Mouse (Mus musculus): Measurements from ENCODE around the gene Stra8. TPM values are rescaled to one million over a fixed set of nuclear protein-coding genes. Genes with fewer than 3 reads are reported as not detected.
A peak's percentile ranks its signal among the peaks of the same experiment; 100 is the strongest.

Gene Stra8
- polyA plus RNA-seq, 1 experiment from 2014 or later: not detected

DNA sequence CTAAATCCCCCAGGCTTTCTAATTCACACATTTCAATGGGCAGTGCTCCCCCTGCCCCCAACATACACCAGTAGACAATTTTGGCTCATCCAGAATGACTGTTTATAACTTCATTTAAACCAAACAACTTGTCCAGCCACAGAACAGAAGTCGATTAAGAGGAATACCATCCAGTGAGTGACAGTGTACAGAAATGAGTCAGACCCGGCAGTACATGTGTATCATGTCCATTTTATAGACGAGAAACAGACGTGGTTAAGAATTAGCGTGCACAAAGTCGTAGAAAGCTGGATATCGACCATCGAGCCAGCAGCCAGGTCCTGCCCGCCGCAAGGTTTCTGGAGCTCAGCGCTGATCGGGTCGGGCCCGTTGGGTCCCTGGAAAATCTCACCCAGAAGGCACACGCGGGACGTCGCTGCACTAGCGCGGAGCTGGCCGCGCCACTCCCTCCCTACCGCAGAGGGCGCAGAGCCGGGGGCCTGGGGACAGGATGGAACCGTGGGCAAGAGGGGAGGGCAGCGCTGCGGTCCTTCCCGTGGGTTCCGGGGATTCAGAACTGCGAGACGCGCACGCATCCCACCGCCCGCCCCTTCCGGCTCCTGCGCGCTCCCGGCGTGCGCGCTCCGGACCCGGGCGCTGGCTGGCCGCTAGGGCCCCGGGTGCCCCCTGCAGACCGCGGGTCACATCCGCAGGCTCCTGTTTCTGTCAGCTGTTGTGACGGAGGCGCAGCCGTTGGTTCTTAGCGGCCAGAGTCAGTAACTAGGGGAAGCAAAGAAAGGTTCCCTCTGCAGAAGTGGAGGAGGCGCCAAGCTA lies 42.2 kb upstream of the Stra8 start, which contains the start of gene Cyren:
Gene Cyren (minus strand): TSS at position 552 of the 813 bp plus-strand sequence.
- Histone ChIP-seq H3K4me2 (ENCODE audit: low read depth, low read length, severe bottlenecking) (peak within 1 kb of the TSS; percentile 73), H3K9ac (ENCODE audit: low read length) (peak within 1 kb of the TSS; percentile 89), H3K36me3 (ENCODE audit: control insufficient read depth, insufficient read depth, low read length) (no peaks in the 10 kb centered on the region; the same call in 1 of the 2 replicates), H3K4me3 (ENCODE audit: low read depth, low read length) (peak within 1 kb of the TSS; percentile 70), H3K27me3 (ENCODE audit: control insufficient read depth, insufficient read depth, low read length) (no peaks in the 10 kb centered on the region), H3K27ac (ENCODE audit: low read depth, low read length) (peak within 1 kb of the TSS; percentile 77), H3K9me3 (ENCODE audit: control insufficient read depth, low read length) (no peaks in the 10 kb centered on the region), H3K4me1 (replicated peaks; ENCODE audit: control insufficient read depth, insufficient read depth, low read length) (peaks cover 5% of the 10 kb centered on the region; the same call in 1 of the 2 replicates)
- WGBS: under 1% methylated on average over 56 of the region's 56 CpGs
- ATAC-seq (replicated peaks; ENCODE audit: low FRiP score) (peak; percentile 94), DNase-seq (ENCODE audit: low spot score) (peak; percentile 94)

DNA sequence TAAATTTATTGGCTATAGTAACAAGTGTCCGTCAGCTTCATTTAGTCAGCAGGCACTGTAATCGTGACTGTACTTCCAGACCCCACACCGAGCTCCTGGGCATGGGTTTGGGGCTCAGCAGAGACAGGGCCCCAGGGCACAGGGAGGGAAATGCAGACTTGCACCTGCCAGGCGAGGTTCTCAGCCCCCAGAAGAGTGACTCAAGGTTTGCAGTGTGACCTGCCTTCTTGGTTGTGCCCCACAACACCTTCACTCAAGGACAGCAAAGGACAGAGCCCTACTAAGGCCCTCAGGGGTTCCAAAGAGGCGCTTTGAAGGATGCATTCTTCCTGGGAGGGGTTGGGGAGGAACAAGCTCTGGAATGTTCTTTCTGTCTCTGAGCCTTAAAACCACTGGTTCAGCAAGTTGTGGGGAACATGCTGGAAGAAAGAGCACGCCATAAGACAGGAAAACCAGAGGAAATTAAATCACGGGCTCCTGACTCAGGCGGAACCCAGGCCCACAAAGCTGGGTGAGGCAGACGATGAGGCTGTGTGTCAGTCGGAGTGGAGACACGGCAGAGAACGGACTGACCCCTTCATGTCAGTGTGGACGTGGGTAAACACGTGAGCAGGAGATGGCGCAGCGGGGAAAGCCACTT lies 40.7 kb upstream of the Stra8 start:
- Histone ChIP-seq H3K4me1 (replicated peaks; ENCODE audit: control insufficient read depth, insufficient read depth, low read length) (peaks cover 5% of the 10 kb centered on the region; the same call in 1 of the 2 replicates), H3K4me2 (ENCODE audit: low read depth, low read length, severe bottlenecking) (no peak overlapping the region), H3K27ac (ENCODE audit: low read depth, low read length) (no peak overlapping the region), H3K4me3 (ENCODE audit: low read depth, low read length) (no peak overlapping the region), H3K9me3 (ENCODE audit: control insufficient read depth, low read length) (no peaks in the 10 kb centered on the region), H3K36me3 (ENCODE audit: control insufficient read depth, insufficient read depth, low read length) (no peaks in the 10 kb centered on the region; the same call in 1 of the 2 replicates), H3K9ac (ENCODE audit: low read length) (no peak overlapping the region), H3K27me3 (ENCODE audit: control insufficient read depth, insufficient read depth, low read length) (no peaks in the 10 kb centered on the region)
- ATAC-seq (replicated peaks; ENCODE audit: low FRiP score) (no peak), DNase-seq (ENCODE audit: low spot score) (peak; percentile 48)
- 87% methylated on average over 16 of the region's 16 CpGs for WGBS

DNA sequence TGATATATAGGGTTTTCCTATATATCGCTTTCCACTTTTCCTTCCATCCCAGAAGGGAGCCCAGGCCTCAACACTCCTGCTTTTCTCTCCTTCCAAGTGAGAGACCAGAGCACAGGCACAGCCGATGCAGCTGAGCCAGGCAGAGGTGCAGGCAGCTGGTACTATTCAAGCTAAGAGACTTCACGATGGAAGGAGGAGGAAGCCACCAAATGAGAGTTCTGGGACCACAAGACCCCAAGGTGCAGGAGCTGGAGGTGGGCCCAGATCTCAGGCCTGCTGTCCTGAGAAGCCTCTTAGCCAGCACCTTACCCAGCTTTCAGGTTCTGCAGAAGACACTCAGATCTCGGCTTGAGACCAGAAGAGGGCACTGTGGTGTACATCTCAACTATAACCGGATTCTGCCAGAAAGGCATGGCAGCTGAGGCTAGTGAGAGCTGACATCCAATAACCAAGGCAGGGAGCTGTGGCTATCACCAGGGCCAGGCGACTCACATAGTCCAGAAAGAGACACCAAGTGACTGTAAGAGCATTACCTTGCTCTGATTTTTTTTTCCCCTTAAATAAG lies 40.0 kb upstream of the Stra8 start:
- no peaks in the 10 kb centered on the region for H3K27me3 ChIP-seq (ENCODE audit: control insufficient read depth, insufficient read depth, low read length)
- H3K4me1 ChIP-seq (replicated peaks; ENCODE audit: control insufficient read depth, insufficient read depth, low read length): peaks cover 5% of the 10 kb centered on the region; the same call in 1 of the 2 replicates
- no peaks in the 10 kb centered on the region; the same call in 1 of the 2 replicates for H3K36me3 ChIP-seq (ENCODE audit: control insufficient read depth, insufficient read depth, low read length)
- peak; percentile 57 for DNase-seq (ENCODE audit: low spot score)
- no peak overlapping the region for H3K9ac ChIP-seq (ENCODE audit: low read length)
- no peak overlapping the region for H3K27ac ChIP-seq (ENCODE audit: low read depth, low read length)
- H3K4me2 ChIP-seq (ENCODE audit: low read depth, low read length, severe bottlenecking): no peak overlapping the region
- H3K4me3 ChIP-seq (ENCODE audit: low read depth, low read length): no peak overlapping the region
- ATAC-seq (replicated peaks; ENCODE audit: low FRiP score): no peak
- H3K9me3 ChIP-seq (ENCODE audit: control insufficient read depth, low read length): no peaks in the 10 kb centered on the region
- 60% methylated on average over 6 of the region's 6 CpGs for WGBS

DNA sequence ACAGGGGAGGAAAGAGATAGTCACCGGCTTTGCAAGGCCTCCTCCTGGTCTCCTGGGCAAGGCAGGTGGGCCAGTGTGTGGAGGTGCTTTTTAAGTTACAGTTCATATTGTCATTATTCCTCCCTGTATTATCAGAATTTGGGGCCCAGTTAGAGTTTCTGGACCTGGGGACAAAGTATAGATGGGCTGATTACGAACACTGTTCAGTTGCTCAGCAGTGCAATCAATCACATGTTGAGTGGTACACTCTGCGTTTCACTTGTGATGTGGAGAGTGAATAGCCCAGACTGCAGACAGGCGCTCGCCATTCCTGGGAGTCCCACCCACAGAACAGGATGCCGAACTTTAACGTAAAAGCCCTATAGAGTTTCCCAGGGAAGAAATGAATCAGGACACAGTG lies 35.2 kb upstream of the Stra8 start:
- no peak for DNase-seq (ENCODE audit: low spot score)
- Histone ChIP-seq H3K36me3 (ENCODE audit: control insufficient read depth, insufficient read depth, low read length) (no peaks in the 10 kb centered on the region; the same call in 1 of the 2 replicates), H3K27ac (ENCODE audit: low read depth, low read length) (no peak overlapping the region), H3K4me3 (ENCODE audit: low read depth, low read length) (no peak overlapping the region), H3K4me2 (ENCODE audit: low read depth, low read length, severe bottlenecking) (no peak overlapping the region), H3K27me3 (ENCODE audit: control insufficient read depth, insufficient read depth, low read length) (no peaks in the 10 kb centered on the region), H3K9me3 (ENCODE audit: control insufficient read depth, low read length) (no peaks in the 10 kb centered on the region), H3K4me1 (replicated peaks; ENCODE audit: control insufficient read depth, insufficient read depth, low read length) (peaks cover 10% of the 10 kb centered on the region), H3K9ac (ENCODE audit: low read length) (no peak overlapping the region)
- ATAC-seq (replicated peaks; ENCODE audit: low FRiP score): no peak
- 95% methylated on average over 7 of the region's 7 CpGs for WGBS

DNA sequence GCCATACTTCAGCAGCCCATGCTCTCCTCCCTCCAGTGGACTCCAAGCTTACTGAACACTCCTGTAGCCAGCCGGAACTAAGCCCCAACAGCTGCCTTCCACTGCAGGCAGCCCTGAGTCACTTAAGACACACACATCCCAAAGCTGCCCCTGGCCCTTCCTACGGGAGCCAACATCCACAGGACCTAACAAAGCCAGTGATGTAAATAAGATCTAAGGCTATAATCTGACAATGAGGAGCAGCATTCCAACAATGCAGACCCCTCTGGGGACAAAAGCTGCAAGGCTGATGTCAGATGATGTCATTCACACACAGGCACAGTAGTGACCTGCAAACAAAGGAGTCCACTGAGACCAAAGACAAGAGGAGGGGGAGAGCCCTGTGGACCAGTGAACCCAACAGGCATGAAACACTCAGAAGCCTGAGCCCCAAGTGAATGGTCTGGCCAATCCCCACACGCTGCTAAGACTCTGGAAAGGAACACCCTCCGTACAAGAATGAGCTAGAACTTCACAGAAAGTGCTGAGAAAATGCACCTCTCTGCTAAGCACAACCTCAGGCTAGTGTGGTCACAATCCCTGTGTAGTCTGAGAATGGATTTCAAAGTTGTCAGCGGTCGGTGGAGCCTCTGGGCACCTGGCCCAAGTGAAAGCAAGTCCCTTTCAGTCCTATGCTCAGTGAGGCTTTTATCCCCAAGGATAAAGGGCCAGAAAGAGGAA lies 32.7 kb upstream of the Stra8 start:
- no peaks in the 10 kb centered on the region; the same call in 1 of the 2 replicates for H3K36me3 ChIP-seq (ENCODE audit: control insufficient read depth, insufficient read depth, low read length)
- H3K9me3 ChIP-seq (ENCODE audit: control insufficient read depth, low read length): no peaks in the 10 kb centered on the region
- WGBS: 36% methylated on average over 6 of the region's 6 CpGs
- peak overlapping the region; percentile 39 for H3K27ac ChIP-seq (ENCODE audit: low read depth, low read length)
- H3K27me3 ChIP-seq (ENCODE audit: control insufficient read depth, insufficient read depth, low read length): no peaks in the 10 kb centered on the region
- H3K4me1 ChIP-seq (replicated peaks; ENCODE audit: control insufficient read depth, insufficient read depth, low read length): peaks cover 10% of the 10 kb centered on the region
- H3K9ac ChIP-seq (ENCODE audit: low read length): no peak overlapping the region
- ATAC-seq (replicated peaks; ENCODE audit: low FRiP score): peak; percentile 89
- DNase-seq (ENCODE audit: low spot score): peak; percentile 67
- no peak overlapping the region for H3K4me2 ChIP-seq (ENCODE audit: low read depth, low read length, severe bottlenecking)
- no peak overlapping the region for H3K4me3 ChIP-seq (ENCODE audit: low read depth, low read length)

DNA sequence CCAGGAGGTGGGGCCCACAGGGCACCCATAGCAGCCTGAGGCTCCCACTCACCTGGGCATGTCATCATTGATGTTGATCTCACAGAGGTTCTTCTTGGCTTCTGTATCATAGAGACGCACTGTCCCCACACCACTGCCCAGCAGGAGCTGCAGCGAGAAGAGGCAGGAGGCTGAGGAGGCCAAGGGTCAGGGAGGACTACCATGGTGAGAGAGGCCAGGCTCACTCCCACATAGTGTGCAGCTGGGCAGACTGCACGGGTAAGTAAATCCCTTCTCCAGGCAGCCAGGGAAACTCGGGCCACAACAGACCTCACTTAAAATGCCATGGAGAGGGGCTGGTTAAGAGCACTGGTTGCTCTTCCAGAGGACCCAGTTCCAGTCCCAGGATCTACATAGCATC lies 30.8 kb upstream of the Stra8 start:
- no peak overlapping the region for H3K9ac ChIP-seq (ENCODE audit: low read length)
- H3K4me3 ChIP-seq (ENCODE audit: low read depth, low read length): no peak overlapping the region
- 57% methylated on average over 4 of the region's 4 CpGs for WGBS
- no peak overlapping the region for H3K27ac ChIP-seq (ENCODE audit: low read depth, low read length)
- H3K4me1 ChIP-seq (replicated peaks; ENCODE audit: control insufficient read depth, insufficient read depth, low read length): peaks cover 10% of the 10 kb centered on the region
- H3K4me2 ChIP-seq (ENCODE audit: low read depth, low read length, severe bottlenecking): no peak overlapping the region
- H3K36me3 ChIP-seq (ENCODE audit: control insufficient read depth, insufficient read depth, low read length): no peaks in the 10 kb centered on the region; the same call in 1 of the 2 replicates
- ATAC-seq (replicated peaks; ENCODE audit: low FRiP score): no peak
- no peaks in the 10 kb centered on the region for H3K9me3 ChIP-seq (ENCODE audit: control insufficient read depth, low read length)
- DNase-seq (ENCODE audit: low spot score): no peak
- H3K27me3 ChIP-seq (ENCODE audit: control insufficient read depth, insufficient read depth, low read length): no peaks in the 10 kb centered on the region

DNA sequence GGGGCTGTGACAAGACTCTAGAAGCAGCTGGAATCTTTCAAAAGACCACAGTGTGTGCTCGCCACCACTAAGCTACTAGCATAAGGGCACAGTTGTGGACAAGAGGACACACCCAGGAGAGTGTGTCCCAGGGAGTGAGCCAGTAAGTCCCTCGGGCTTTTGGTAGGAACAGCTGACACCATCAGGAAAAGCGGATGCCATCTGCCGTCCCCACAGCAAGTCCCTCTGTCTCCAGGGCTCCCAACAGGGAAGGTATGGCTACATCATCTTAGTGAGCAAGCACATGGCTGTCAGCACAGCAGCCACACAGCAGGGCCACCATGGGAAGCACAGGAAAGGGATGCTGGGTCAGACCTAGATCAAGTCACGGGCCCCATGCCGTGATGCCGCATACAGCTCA lies 24.4 kb upstream of the Stra8 start:
- no peak overlapping the region for H3K4me3 ChIP-seq (ENCODE audit: low read depth, low read length)
- ATAC-seq (replicated peaks; ENCODE audit: low FRiP score) (no peak), DNase-seq (ENCODE audit: low spot score) (no peak)
- no peak overlapping the region for H3K27ac ChIP-seq (ENCODE audit: low read depth, low read length)
- H3K36me3 ChIP-seq (ENCODE audit: control insufficient read depth, insufficient read depth, low read length): peaks cover 2% of the 10 kb centered on the region; the same call in 1 of the 2 replicates
- no peak overlapping the region for H3K4me2 ChIP-seq (ENCODE audit: low read depth, low read length, severe bottlenecking)
- 95% methylated on average over 7 of the region's 7 CpGs for WGBS
- H3K4me1 ChIP-seq (replicated peaks; ENCODE audit: control insufficient read depth, insufficient read depth, low read length): no peaks in the 10 kb centered on the region
- no peaks in the 10 kb centered on the region for H3K9me3 ChIP-seq (ENCODE audit: control insufficient read depth, low read length)
- no peaks in the 10 kb centered on the region for H3K27me3 ChIP-seq (ENCODE audit: control insufficient read depth, insufficient read depth, low read length)
- no peak overlapping the region for H3K9ac ChIP-seq (ENCODE audit: low read length)

DNA sequence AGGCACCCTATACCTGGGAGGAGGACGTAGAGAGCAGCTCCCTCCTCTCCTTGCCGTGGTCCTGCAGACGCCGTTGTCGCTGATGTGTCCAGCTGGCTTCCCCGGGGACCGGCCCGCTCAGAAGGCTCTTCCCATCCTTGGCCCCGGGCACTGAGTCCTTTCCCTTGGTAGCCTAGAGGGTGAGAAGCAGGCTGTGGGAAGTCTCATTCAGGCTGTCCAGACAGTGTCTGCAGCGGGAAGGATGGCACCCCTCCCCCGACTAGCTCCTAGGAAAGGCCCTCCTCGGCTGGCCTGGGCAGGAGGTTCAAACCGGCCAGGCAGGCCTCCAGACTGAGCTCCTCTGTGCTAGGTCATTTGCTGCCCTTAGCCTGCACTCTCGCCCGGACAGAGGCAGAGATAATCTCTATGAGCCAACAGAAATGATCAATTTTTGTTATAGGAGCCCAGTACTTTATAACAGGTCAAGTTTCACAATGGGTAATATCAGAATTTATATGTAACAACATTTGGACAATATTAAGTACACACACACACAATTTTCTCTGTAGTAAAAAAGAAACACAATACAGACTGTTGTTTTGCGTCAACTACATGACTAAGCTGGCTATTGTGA lies 23.7 kb upstream of the Stra8 start:
- Histone ChIP-seq H3K27me3 (ENCODE audit: control insufficient read depth, insufficient read depth, low read length) (no peaks in the 10 kb centered on the region), H3K4me3 (ENCODE audit: low read depth, low read length) (no peak overlapping the region), H3K9ac (ENCODE audit: low read length) (no peak overlapping the region; the same call in 1 of the 2 replicates), H3K9me3 (ENCODE audit: control insufficient read depth, low read length) (no peaks in the 10 kb centered on the region), H3K27ac (ENCODE audit: low read depth, low read length) (no peak overlapping the region), H3K4me1 (replicated peaks; ENCODE audit: control insufficient read depth, insufficient read depth, low read length) (no peaks in the 10 kb centered on the region), H3K36me3 (ENCODE audit: control insufficient read depth, insufficient read depth, low read length) (peaks cover 2% of the 10 kb centered on the region; the same call in 1 of the 2 replicates), H3K4me2 (ENCODE audit: low read depth, low read length, severe bottlenecking) (no peak overlapping the region)
- DNase-seq (ENCODE audit: low spot score): no peak
- 53% methylated on average over 16 of the region's 16 CpGs for WGBS
- no peak for ATAC-seq (replicated peaks; ENCODE audit: low FRiP score)

All from forebrain, embryonic 11.5 days (tissue).